In the genomic region with DNA sequence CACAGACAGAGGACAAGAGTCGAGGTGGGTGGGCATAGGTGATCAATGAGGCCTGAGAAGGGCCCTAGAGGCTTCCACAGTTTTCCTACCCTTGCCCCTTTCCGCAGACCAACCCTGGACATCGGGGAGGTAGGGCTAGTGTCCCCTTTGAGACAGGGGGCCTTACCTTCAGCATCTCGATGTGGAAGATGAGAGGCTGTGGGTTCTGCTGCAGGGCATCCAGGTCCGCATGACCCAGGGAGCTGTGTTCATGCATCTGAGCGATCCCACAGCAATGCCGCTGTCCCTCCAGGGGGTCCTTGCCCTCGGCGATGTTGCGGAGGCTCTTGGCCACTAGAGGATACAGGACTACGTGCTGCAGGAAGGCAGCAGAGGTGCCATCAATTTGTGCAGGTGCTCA, we compare ENCODE assay signal across 33 mouse cellular contexts. TPM values are rescaled to one million over a fixed set of nuclear protein-coding genes. Genes with fewer than 3 reads are reported as not detected.
"Had no signal": no experiment of that assay in that cellular context is flagged by ENCODE, and none has a peak within 500 bp of the region (broad histone marks: within the 10 kb centered on the region; RNA-seq: fewer than 3 reads in every experiment).

No protein-coding gene starts in this region.

- H3K9ac ChIP-seq: heart, embryonic 13.5 days; heart, embryonic 15.5 days; hindbrain, embryonic 12.5 days; hindbrain, embryonic 14.5 days; intestine, embryonic 15.5 days; limb, embryonic 12.5 days had no signal

- H3K27ac ChIP-seq: gastrocnemius, adult 2 months; heart, adult 2 months; heart, embryonic 13.5 days; heart, embryonic 15.5 days; hindbrain, embryonic 10.5 days; hindbrain, embryonic 12.5 days; hindbrain, embryonic 14.5 days; intestine, embryonic 15.5 days; layer of hippocampus, adult 2 months; left cerebral cortex, adult 2 months; limb, embryonic 10.5 days; limb, embryonic 12.5 days had no signal

- H3K9me3 ChIP-seq: heart, embryonic 13.5 days; heart, embryonic 15.5 days; hindbrain, embryonic 10.5 days; hindbrain, embryonic 12.5 days; intestine, embryonic 15.5 days; limb, embryonic 10.5 days; limb, embryonic 12.5 days had no signal

- H3K27me3 ChIP-seq: heart, embryonic 13.5 days; heart, embryonic 15.5 days; hindbrain, embryonic 12.5 days; intestine, embryonic 15.5 days; limb, embryonic 12.5 days had no signal

- DNase-seq: gastrocnemius, adult 2 months; gastrocnemius, postnatal 10 days; gastrocnemius, postnatal 25 days; heart, adult 2 months; heart, postnatal 4 days; kidney, adult 18-20 months; kidney, adult 8-10 months; kidney, postnatal 10 days; kidney, postnatal 25 days; kidney, postnatal 4 days; liver had no signal

- H3K4me2 ChIP-seq: heart, embryonic 11.5 days; heart, embryonic 13.5 days; heart, embryonic 15.5 days; hindbrain, embryonic 12.5 days; hindbrain, embryonic 14.5 days; intestine, embryonic 15.5 days; limb, embryonic 12.5 days had no signal

- ATAC-seq: hindbrain, embryonic 16.5 days; inflammation-experienced regulatory T-cells, adult 6 months; intestine, embryonic 15.5 days had no signal

- H3K4me3 ChIP-seq: gastrocnemius, adult 2 months; heart, adult 2 months; heart, embryonic 13.5 days; heart, embryonic 15.5 days; hindbrain, embryonic 10.5 days; hindbrain, embryonic 12.5 days; intestine, embryonic 15.5 days; layer of hippocampus, adult 2 months; left cerebral cortex, adult 2 months; limb, embryonic 10.5 days; limb, embryonic 12.5 days had no signal

RNA-seq across cellular contexts. Expression of a gene that starts 23.8 kb away (rescaled TPM):
- total RNA-seq: gastrocnemius, adult 2 months; gastrocnemius, postnatal 10 days; gastrocnemius, postnatal 25 days; gastrocnemius, postnatal 4 days; granulocyte monocyte progenitor cell, adult 5-6 weeks; heart, postnatal 25 days; layer of hippocampus, postnatal 10 days; layer of hippocampus, postnatal 25 days; left cerebral cortex, adult 2 months; left cerebral cortex, postnatal 14 days; left cerebral cortex, postnatal 36 days had no signal
- polyA plus RNA-seq: heart, embryonic 11.5 days; heart, embryonic 13.5 days; heart, embryonic 15.5 days; hindbrain, embryonic 10.5 days; hindbrain, embryonic 14.5 days; hindbrain, embryonic 16.5 days; intestine, embryonic 15.5 days; kidney, embryonic 14.5 days; kidney, embryonic 16.5 days; limb, embryonic 10.5 days; limb, embryonic 12.5 days had no signal

RNA-seq across cellular contexts. Expression of a gene that starts 28.0 kb away (rescaled TPM):
- total RNA-seq: gastrocnemius, adult 2 months; gastrocnemius, postnatal 10 days; gastrocnemius, postnatal 25 days; gastrocnemius, postnatal 4 days; granulocyte monocyte progenitor cell, adult 5-6 weeks; heart, adult 2 months; left cerebral cortex, postnatal 36 days had no signal
- polyA plus RNA-seq: heart, embryonic 11.5 days; heart, embryonic 13.5 days; heart, embryonic 15.5 days had no signal
